Mouse (Mus musculus) heart, postnatal 0 days (tissue): Measurements from ENCODE around the gene Hoxc8. TPM values are rescaled to one million over a fixed set of nuclear protein-coding genes. Genes with fewer than 3 reads are reported as not detected.

Source experiments
- ATAC-seq: fragments of 200-750 bp; cut with Nextera tagmentation; 2 replicates; pipeline ENCODE4 v1.8.0; 2017; ENCODE audit warnings: low read depth, moderate number of reproducible peaks, moderate library complexity; ENCODE audit not compliant: insufficient read depth
- DNase-seq: peaks from one replicate; pipeline ENCODE4 v3.0.0-alpha.2; 2016; ENCODE audit warnings: low spot score
- H3K27ac ChIP-seq: fragments of 300-500 bp; sonication (generic); 2 replicates; pipeline ENCODE4 v1.5.1; 2014; ENCODE audit warnings: low read depth, mild to moderate bottlenecking
- H3K27me3 ChIP-seq: fragments of 300-500 bp; sonication (generic); 2 replicates; pipeline ENCODE4 v1.6.1; 2014; ENCODE audit warnings: low read length, mixed read lengths; ENCODE audit not compliant: control insufficient read depth, insufficient read depth
- H3K36me3 ChIP-seq: fragments of 300-500 bp; sonication (generic); replicated peaks from 2 replicates; pipeline ENCODE4 v1.6.1; 2014; ENCODE audit warnings: low read length, mixed read lengths; ENCODE audit not compliant: control insufficient read depth, insufficient read depth
- H3K4me1 ChIP-seq: fragments of 300-500 bp; sonication (generic); 2 replicates; pipeline ENCODE4 v1.6.1; 2014; ENCODE audit warnings: antibody characterized with exemption; ENCODE audit not compliant: control insufficient read depth, insufficient read depth
- H3K4me2 ChIP-seq: fragments of 300-500 bp; sonication (generic); 2 replicates; pipeline ENCODE4 v1.6.1; 2014; ENCODE audit warnings: low read depth, mild to moderate bottlenecking, low read length, moderate library complexity
- H3K4me3 ChIP-seq: fragments of 300-500 bp; sonication (generic); 2 replicates; pipeline ENCODE4 v1.5.1; 2014; ENCODE audit warnings: low read depth, low read length
- H3K9ac ChIP-seq: fragments of 300-500 bp; sonication (generic); replicated peaks from 2 replicates; pipeline ENCODE4 v1.6.1; 2014; ENCODE audit warnings: low read depth, low read length, mixed read lengths
- H3K9me3 ChIP-seq: fragments of 300-500 bp; sonication (generic); replicated peaks from 2 replicates; pipeline ENCODE4 v1.6.1; 2016; ENCODE audit warnings: low read length; ENCODE audit not compliant: control insufficient read depth
- CTCF ChIP-seq: IDR thresholded peaks from 2 replicates; pipeline ENCODE4 v1.5.1; 2016; ENCODE audit warnings: antibody characterized with exemption, control low read depth, low read depth
- EP300 ChIP-seq: IDR thresholded peaks from 2 replicates; pipeline ENCODE4 v1.6.1; 2016; ENCODE audit warnings: antibody characterized with exemption, low read depth
- WGBS: fragments of 180-500 bp; shearing (Covaris S2); extraction: QIAGEN DNeasy Blood & Tissue Kit; methylation state at CpG from one replicate; pipeline ENCODE4 v1.1.7; 2014; 5-methylcytosine and 5-hydroxymethylcytosine counted together
- polyA plus RNA-seq: library from polyadenylated mRNA; unstranded; fragments of >200 nt; fragmentation: Nextera tagmentation; extraction: Ambion mirVana; gene quantifications from 2 replicates; pipeline ENCODE4 v1.2.1, GENCODE M21; 2015
- total RNA-seq: library from RNA; depleted of rRNA; stranded (reverse); fragments of >200 nt; gene quantifications from 2 replicates; pipeline ENCODE4 v1.2.3, GENCODE M21; 2014; ENCODE audit warnings: low replicate concordance

Gene Hoxc8
- total and polyA plus RNA-seq, 2 experiments from 2014 or later: not detected

GRCm38 (mm10) chr15:102963259-102963658 is 27.1 kb upstream of the Hoxc8 start:
- WGBS: 5% methylated on average over 8 of the region's 8 CpGs
- H3K9me3 ChIP-seq: no peaks in the 10 kb centered on the region
- no peak for ATAC-seq
- H3K27ac ChIP-seq: no peak overlapping the region
- no peak overlapping the region for H3K9ac ChIP-seq
- TF ChIP-seq CTCF: no peak
- no peak for TF ChIP-seq EP300
- H3K4me2 ChIP-seq: no peak overlapping the region
- 0 out of 2 replicates have a peak overlapping the region, but pooled peaks have one; percentile 1 for H3K4me3 ChIP-seq
- no peak for DNase-seq
- H3K36me3 ChIP-seq: no peaks in the 10 kb centered on the region
- H3K27me3 ChIP-seq: peaks cover 98% of the 10 kb centered on the region
- no peaks in the 10 kb centered on the region for H3K4me1 ChIP-seq

DNA sequence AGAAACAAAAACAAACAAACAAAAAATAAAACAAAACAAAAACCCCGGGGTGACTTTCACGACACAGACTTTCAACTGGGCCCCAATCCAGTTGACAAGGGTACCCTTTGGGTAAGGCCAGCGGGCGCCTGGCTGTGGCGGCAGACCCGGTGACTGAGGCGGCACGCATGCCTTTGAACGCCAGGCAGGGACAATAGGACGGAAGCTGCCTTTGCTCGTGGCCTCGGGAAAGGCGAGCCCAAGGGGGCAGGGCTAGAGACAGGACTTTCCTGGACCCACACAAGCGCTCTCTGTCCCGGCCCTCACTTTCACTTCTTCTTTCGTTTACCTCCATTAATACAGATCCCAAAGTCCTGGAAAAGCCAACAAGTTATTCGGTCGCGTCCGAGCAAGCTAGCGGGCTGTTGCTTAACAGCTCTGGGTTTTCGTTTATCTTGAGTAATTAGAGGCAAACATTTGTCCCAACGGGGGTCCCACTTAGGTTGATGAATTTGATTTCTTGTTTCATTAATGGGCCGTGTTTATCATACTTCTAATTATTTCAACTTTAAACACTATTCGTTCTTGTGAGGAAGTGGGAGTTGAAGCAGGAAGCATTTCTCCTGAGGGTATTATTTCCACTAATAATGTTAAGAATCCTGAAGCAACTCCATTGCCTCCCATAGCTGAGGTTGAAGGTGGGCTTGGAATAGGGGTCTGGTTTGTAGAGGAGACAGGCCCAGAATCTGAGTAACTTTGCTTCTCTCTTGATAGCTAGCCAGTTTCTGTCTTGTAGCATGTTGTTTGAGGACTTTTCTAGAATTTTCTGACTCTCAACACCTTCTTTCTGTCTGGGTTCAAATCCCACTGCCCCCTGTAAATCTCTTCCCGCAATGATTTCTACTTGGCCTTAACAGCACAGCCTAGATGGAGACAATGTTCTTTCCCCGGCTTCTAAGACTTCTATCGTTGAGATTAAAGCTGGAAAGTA is 26.5 kb upstream of the Hoxc8 start:
- H3K4me2 ChIP-seq: no peak overlapping the region
- H3K27ac ChIP-seq: no peak overlapping the region
- H3K9ac ChIP-seq: no peak overlapping the region
- TF ChIP-seq CTCF (no peak), EP300 (no peak)
- H3K9me3 ChIP-seq: no peaks in the 10 kb centered on the region
- no peaks in the 10 kb centered on the region for H3K4me1 ChIP-seq
- no peaks in the 10 kb centered on the region for H3K36me3 ChIP-seq
- peaks cover 98% of the 10 kb centered on the region for H3K27me3 ChIP-seq
- 2% methylated on average over 28 of the region's 28 CpGs for WGBS
- H3K4me3 ChIP-seq: 0 out of 2 replicates have a peak overlapping the region, but pooled peaks have one; percentile 1
- no peak for DNase-seq
- ATAC-seq: no peak

DNA sequence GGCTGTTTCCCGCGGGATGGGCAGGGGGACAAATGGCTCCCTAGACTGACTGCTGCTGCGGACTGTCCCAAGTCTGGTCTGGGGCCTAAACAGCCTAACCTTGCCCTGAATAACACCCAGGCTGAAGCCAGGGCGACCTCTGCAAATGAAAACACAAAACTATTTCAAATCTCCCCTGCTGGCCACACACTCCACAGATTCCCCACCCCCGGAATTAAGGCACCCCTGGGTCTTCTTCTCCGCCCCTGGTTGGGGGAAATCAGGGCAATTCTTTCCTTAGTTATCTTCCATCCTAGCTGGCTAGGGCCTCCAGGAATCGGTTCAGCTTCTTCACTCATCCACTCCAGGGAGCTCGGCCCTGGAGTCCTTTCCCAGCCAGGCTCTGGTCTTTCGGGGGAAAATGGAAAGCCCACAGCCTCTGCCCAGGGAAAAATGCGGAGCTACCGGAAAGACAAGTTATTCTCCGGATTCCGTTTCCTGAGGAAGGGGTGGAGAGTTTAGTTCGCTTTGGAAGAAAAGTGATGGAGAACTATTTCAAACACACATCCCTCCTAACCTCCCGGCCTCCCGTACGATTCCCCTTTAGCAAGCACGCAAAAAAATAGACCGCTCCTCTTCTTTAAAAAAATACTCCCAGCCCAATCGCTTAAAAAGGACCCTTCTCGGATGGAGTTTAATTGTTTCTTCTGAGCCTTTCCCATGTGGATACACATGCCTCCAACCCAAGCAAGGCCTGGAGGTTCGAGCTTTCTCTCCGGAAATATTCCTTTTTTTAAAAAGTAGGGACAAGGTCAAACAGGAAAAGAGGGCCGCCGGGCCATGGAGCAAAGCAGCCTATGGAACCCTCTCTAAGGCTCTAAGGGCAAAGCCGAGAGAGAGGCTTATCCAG is 25.2 kb upstream of the Hoxc8 start:
- Histone ChIP-seq H3K9me3 (no peaks in the 10 kb centered on the region), H3K4me1 (no peaks in the 10 kb centered on the region), H3K27me3 (peaks cover 98% of the 10 kb centered on the region), H3K9ac (no peak overlapping the region), H3K36me3 (no peaks in the 10 kb centered on the region), H3K27ac (no peak overlapping the region), H3K4me2 (no peak overlapping the region), H3K4me3 (no peak overlapping the region)
- DNase-seq (no peak), ATAC-seq (no peak)
- TF ChIP-seq EP300 (no peak), CTCF (no peak)
- 6% methylated on average over 26 of the region's 26 CpGs for WGBS

DNA sequence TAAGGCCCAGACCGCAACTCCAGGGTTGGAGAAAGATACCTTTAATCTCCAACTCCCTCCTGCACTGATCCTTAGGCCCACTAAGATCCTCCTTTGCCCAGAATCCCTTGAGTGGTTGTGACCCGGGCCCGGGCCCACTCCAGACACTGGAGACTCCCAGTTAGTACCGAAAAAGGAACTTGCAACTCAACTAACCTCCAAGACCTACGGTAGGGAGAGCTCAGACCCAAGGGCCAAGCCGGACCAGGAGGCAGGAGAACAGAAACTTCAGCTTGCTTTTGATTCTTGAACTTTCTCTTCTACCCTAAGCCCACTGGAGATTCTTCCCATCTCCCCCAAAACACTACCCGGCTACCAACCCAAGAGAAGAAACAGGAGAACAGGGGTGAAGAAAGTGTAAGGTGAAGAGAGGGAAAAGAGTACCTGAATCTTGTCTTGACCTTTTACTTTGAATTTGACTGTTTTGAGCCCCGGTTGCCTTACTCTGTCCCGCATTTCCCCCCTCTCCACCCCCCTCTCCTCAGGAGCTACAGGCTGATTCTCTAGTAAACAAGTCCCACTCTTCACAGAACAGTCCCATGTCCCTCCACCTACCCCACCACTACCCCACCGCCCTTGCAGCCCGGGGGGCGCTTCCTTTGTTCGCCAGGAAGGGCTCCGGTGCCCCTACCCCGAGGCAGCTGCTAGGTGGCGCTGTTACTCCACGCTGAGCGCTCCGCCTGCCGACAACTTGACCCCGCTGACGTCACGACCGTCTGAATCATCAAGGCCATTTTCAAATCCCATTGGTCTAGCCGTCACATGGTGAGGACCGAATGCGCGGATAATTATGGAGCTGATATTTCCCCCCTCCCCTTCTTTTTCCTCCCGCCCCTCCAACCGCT is 24.3 kb upstream of the Hoxc8 start:
- H3K27ac ChIP-seq: no peak overlapping the region
- H3K4me2 ChIP-seq: no peak overlapping the region
- 5% methylated on average over 29 of the region's 30 CpGs for WGBS
- no peak overlapping the region for H3K9ac ChIP-seq
- peak overlapping the region; percentile 9 for H3K4me3 ChIP-seq
- no peaks in the 10 kb centered on the region for H3K4me1 ChIP-seq
- ATAC-seq: peak; percentile 65; the same call in 1 of the 2 replicates
- no peaks in the 10 kb centered on the region for H3K9me3 ChIP-seq
- H3K27me3 ChIP-seq: peaks cover 98% of the 10 kb centered on the region
- H3K36me3 ChIP-seq: no peaks in the 10 kb centered on the region
- TF ChIP-seq CTCF (peak; percentile 64), EP300 (no peak)
- DNase-seq: peak; percentile 65

DNA sequence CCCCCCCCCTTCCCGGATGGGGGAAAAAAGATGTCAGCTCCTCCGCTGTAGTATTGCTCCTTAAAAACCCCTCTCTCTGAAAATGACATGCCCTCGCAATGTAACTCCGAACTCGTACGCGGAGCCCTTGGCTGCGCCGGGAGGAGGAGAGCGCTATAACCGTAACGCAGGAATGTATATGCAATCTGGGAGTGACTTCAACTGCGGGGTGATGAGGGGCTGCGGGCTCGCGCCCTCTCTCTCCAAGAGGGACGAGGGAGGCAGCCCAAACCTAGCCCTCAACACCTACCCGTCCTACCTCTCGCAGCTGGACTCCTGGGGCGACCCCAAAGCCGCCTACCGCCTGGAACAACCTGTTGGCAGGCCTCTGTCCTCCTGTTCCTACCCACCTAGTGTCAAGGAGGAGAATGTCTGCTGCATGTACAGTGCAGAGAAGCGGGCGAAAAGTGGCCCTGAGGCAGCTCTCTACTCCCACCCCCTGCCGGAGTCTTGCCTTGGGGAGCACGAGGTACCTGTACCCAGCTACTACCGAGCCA is 23.6 kb upstream of the Hoxc8 start, which contains the start of gene Hoxc10:
TSS of gene Hoxc10 (plus strand) at position 21 of the 536 bp plus-strand sequence.
- ATAC-seq (no peak), DNase-seq (no peak)
- no peak within 1 kb of the TSS for H3K27ac ChIP-seq
- WGBS: 3% methylated on average over 27 of the region's 27 CpGs
- H3K27me3 ChIP-seq: peaks cover 98% of the 10 kb centered on the region
- H3K36me3 ChIP-seq: no peaks in the 10 kb centered on the region
- TF ChIP-seq EP300: no peak
- no peak for TF ChIP-seq CTCF
- H3K9me3 ChIP-seq: no peaks in the 10 kb centered on the region
- H3K4me2 ChIP-seq: no peak within 1 kb of the TSS
- H3K4me3 ChIP-seq: peak within 1 kb of the TSS; percentile 9
- H3K9ac ChIP-seq: no peak within 1 kb of the TSS
- no peaks in the 10 kb centered on the region for H3K4me1 ChIP-seq
